Mouse (Mus musculus) liver, embryonic 11.5 days (tissue): Measurements from ENCODE around the gene B3gnt3. TPM values are rescaled to one million over a fixed set of nuclear protein-coding genes. Genes with fewer than 3 reads are reported as not detected.
"Not testable (repeated sequence)": the region's sequence is repeated elsewhere in the genome, so short reads cannot be mapped to it uniquely, and the experiment has no call there.

Experiments
- ATAC-seq: fragments of 200-750 bp; cut with Nextera tagmentation; replicated peaks from 2 replicates; pipeline ENCODE4 v1.8.0; 2017; ENCODE audit warnings: moderate number of reproducible peaks, mild to moderate bottlenecking, moderate TSS enrichment, moderate library complexity; ENCODE audit not compliant: low FRiP score
- DNase-seq: peaks from one replicate; pipeline ENCODE4 v3.0.0-alpha.2; 2017; ENCODE audit warnings: low spot score
- H3K27ac ChIP-seq: fragments of 300-500 bp; sonication (generic); 2 replicates; pipeline ENCODE4 v1.5.1; 2014; ENCODE audit warnings: mild to moderate bottlenecking, low read depth, low read length, control low read depth
- H3K27me3 ChIP-seq: fragments of 300-500 bp; sonication (generic); replicated peaks from 2 replicates; pipeline ENCODE4 v1.6.1; 2014; ENCODE audit warnings: low read length, mixed read lengths; ENCODE audit not compliant: control insufficient read depth, insufficient read depth
- H3K36me3 ChIP-seq: fragments of 300-500 bp; sonication (generic); 2 replicates; pipeline ENCODE4 v1.6.1; 2014; ENCODE audit warnings: mild to moderate bottlenecking, low read length, moderate library complexity, mixed read lengths; ENCODE audit not compliant: control insufficient read depth, insufficient read depth
- H3K4me1 ChIP-seq: fragments of 300-500 bp; sonication (generic); replicated peaks from 2 replicates; pipeline ENCODE4 v1.6.1; 2014; ENCODE audit warnings: low read length, mixed read lengths; ENCODE audit not compliant: control insufficient read depth, insufficient read depth
- H3K4me2 ChIP-seq: fragments of 300-500 bp; sonication (generic); 2 replicates; pipeline ENCODE4 v1.6.1; 2014; ENCODE audit warnings: mild to moderate bottlenecking, control low read depth, moderate library complexity
- H3K4me3 ChIP-seq: fragments of 300-500 bp; sonication (generic); 2 replicates; pipeline ENCODE4 v1.5.1; 2014; ENCODE audit warnings: low read depth, low read length, control low read depth
- H3K9ac ChIP-seq: fragments of 300-500 bp; sonication (generic); 2 replicates; pipeline ENCODE4 v1.6.1; 2014; ENCODE audit warnings: low read depth, low read length, control low read depth
- H3K9me3 ChIP-seq: fragments of 300-500 bp; sonication (generic); 2 replicates; pipeline ENCODE4 v1.6.1; 2016; ENCODE audit warnings: low read length, inconsistent platforms, mixed read lengths; ENCODE audit not compliant: control insufficient read depth
- WGBS: fragments of 180-500 bp; shearing (Covaris S2); extraction: QIAGEN DNeasy Blood & Tissue Kit; methylation state at CpG from one replicate; pipeline ENCODE4 v1.1.7; 2014; 5-methylcytosine and 5-hydroxymethylcytosine counted together
- polyA plus RNA-seq: library from polyadenylated mRNA; unstranded; fragments of >200 nt; fragmentation: Nextera tagmentation; extraction: Ambion mirVana; gene quantifications from 2 replicates; pipeline ENCODE4 v1.2.1, GENCODE M21; 2014

Gene B3gnt3
- polyA plus RNA-seq, result 2.1 and 2.9 TPM in 2 replicates

DNA sequence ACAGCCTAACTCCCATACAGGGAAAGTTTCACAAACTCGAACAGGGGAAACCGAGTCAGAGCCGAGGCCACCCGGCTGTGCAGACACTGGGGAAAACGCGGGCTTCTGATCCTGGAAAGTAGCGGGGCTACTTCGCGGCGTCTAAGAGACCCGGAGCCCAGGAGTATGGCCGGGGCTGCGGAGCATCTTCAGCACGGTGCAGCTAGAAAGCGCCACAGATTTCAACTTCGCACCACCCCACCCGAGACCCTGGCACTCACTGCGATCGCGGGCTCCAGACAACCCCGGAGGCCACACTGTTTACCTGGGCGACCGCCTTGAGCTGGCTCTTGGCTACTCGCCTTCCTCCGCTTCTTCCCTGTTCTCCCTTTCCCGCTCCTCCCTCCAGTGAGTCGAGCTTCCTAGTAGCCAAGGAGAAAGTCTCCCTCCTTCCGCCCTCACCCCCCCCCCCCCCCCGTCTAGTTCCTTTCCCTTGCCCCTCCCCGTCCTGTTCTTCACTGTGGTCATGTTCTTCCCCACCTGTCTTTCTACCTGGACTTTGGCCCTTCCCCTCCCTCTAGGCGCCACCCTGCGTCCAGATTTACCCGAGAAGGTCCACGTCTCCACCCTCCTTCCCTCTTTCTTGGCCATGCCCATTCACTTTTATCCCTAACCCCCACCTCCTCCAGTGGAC, at the start of gene B3gnt3:
B3gnt3 (minus strand) TSS at position 376 of the 673 bp plus-strand sequence.
- Histone ChIP-seq H3K4me2 (peak within 1 kb of the TSS; percentile 61), H3K36me3 (no peaks in the 10 kb centered on the region), H3K27ac (peak within 1 kb of the TSS; percentile 52; the same call in 1 of the 2 replicates), H3K27me3 (peaks cover 61% of the 10 kb centered on the region), H3K4me3 (peak within 1 kb of the TSS; percentile 29), H3K4me1 (peaks cover 20% of the 10 kb centered on the region), H3K9ac (peak within 1 kb of the TSS; percentile 50; the same call in 1 of the 2 replicates), H3K9me3 (no peaks in the 10 kb centered on the region)
- ATAC-seq (no peak), DNase-seq (no peak)
- 13% methylated on average over 32 of the region's 34 CpGs for WGBS

DNA sequence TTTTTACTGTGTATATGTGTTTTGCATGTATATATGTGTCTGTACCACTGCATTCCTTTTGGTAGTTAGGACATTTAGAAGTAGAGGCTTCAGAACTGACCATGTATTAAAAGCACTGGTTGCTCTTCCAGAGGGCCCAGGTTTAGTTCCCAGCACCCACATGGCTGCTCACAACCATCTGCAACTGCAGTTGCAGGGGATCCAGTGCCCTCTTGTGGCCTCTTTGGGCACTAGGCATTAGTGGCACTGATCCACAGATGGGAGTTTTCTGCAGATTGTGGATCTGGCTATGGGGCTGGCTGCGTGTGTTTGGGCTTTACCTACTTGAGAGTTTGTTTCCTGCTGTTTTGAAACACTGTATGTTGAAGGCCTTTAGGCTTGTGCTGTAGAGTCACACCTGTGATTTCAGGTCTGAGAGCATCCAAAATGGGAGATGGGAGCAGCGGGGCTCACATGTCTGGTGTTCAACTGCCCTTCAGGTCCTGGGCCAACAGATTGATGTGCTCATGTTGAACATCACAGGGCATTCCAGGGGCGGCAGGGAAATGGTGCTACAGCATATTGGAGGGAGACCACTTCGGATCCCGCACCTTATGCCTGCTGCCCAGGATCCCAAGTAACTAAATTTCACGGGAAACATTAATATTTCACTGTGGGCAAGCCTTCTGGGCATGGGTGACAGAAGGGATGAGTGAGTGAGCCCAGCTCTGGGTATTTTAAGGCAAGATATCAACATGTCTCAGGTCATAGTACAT, 47.9 kb upstream of the B3gnt3 start:
- not testable (repeated sequence) for H3K9me3 ChIP-seq, ATAC-seq, H3K36me3 ChIP-seq, H3K4me1 ChIP-seq, H3K4me3 ChIP-seq, H3K27me3 ChIP-seq, H3K9ac ChIP-seq, H3K4me2 ChIP-seq, H3K27ac ChIP-seq
- peak; percentile 22 for DNase-seq
- 80% methylated on average over 6 of the region's 6 CpGs for WGBS

- H3K4me1 ChIP-seq, H3K4me3 ChIP-seq, H3K27me3 ChIP-seq, H3K9me3 ChIP-seq, H3K36me3 ChIP-seq, H3K27ac ChIP-seq, H3K4me2 ChIP-seq, H3K9ac ChIP-seq, ATAC-seq: not testable (repeated sequence)
- DNase-seq, result peak; percentile 24
Observed at GRCm38 (mm10) chr8:71747082-71747481, 45.5 kb upstream of the B3gnt3 start.

DNA sequence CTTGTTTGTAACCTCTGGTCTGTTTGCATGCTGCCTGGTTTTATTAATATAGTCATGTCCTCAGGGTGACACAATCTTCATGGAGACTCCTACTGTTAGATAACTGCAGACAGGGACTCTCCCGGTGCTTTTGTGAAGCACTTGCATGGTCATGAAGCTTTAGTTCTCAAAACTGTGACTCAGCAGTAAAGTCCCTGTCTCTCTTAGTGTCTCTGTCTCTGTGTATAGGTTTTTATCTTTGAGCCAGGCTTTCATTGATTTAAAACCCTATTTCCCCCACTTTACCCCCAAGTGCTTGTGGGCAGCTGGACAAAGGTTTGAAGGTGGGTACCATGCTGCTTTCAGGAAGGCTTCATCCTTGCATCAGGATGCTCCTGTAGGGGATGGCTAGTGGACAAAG, 43.7 kb upstream of the B3gnt3 start:
- 73% methylated on average over 1 of the region's 1 CpGs for WGBS
- no peak overlapping the region for H3K9ac ChIP-seq
- no peak overlapping the region for H3K27ac ChIP-seq
- H3K4me3 ChIP-seq, result no peak overlapping the region
- DNase-seq, result peak; percentile 17
- H3K4me1 ChIP-seq, result peaks cover 3% of the 10 kb centered on the region; the same call in 1 of the 2 replicates
- H3K27me3 ChIP-seq, result no peaks in the 10 kb centered on the region
- no peak for ATAC-seq
- no peak overlapping the region for H3K4me2 ChIP-seq
- no peaks in the 10 kb centered on the region for H3K9me3 ChIP-seq
- H3K36me3 ChIP-seq, result no peaks in the 10 kb centered on the region

GRCm38 (mm10) chr8:71742783-71743182, 41.2 kb upstream of the B3gnt3 start:
- Histone ChIP-seq H3K4me2 (no peak overlapping the region), H3K36me3 (no peaks in the 10 kb centered on the region), H3K4me3 (no peak overlapping the region), H3K9ac (no peak overlapping the region), H3K27me3 (no peaks in the 10 kb centered on the region), H3K27ac (no peak overlapping the region), H3K9me3 (no peaks in the 10 kb centered on the region), H3K4me1 (peaks cover 3% of the 10 kb centered on the region; the same call in 1 of the 2 replicates)
- DNase-seq (no peak), ATAC-seq (no peak)
- WGBS, result 64% methylated on average over 2 of the region's 2 CpGs

- Histone ChIP-seq H3K4me3 (no peak overlapping the region), H3K4me2 (peak overlapping the region; percentile 55), H3K27ac (no peak overlapping the region), H3K9me3 (no peaks in the 10 kb centered on the region), H3K27me3 (no peaks in the 10 kb centered on the region), H3K9ac (no peak overlapping the region), H3K4me1 (peaks cover 3% of the 10 kb centered on the region; the same call in 1 of the 2 replicates), H3K36me3 (no peaks in the 10 kb centered on the region)
- DNase-seq, result no peak
- WGBS, result 8% methylated on average over 19 of the region's 19 CpGs
- ATAC-seq, result no peak; the same call in 1 of the 2 replicates
Observed at GRCm38 (mm10) chr8:71741687-71742114, 40.1 kb upstream of the B3gnt3 start.

DNA sequence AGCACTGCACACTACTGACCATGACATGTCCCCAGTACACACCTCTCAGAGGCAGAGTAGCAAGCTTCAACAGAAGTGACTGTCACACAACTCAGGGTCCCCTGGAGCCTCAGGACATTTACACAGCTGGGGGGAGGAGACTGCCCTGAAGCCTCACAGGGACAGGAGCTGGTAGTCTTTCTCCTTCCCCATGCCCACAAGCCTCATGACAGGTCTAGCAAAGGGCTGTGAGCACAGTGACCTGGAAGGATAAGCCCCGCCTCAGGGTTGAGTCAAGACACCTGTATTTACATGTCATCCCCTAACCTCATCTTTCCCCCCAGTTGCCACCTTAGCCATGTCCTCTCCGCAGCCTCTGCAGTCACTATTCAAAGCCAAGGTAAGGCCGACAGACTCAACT, 39.6 kb upstream of the B3gnt3 start:
- Histone ChIP-seq H3K4me1 (peaks cover 3% of the 10 kb centered on the region; the same call in 1 of the 2 replicates), H3K27ac (no peak overlapping the region), H3K9ac (no peak overlapping the region), H3K4me2 (peak overlapping the region; percentile 55), H3K9me3 (no peaks in the 10 kb centered on the region), H3K36me3 (no peaks in the 10 kb centered on the region), H3K4me3 (no peak overlapping the region), H3K27me3 (no peaks in the 10 kb centered on the region)
- no peak for DNase-seq
- no peak for ATAC-seq
- 41% methylated on average over 3 of the region's 3 CpGs for WGBS

- not testable (repeated sequence) for ATAC-seq, H3K4me3 ChIP-seq, H3K4me1 ChIP-seq, H3K27me3 ChIP-seq, DNase-seq, H3K9me3 ChIP-seq, H3K9ac ChIP-seq, H3K27ac ChIP-seq, H3K4me2 ChIP-seq, H3K36me3 ChIP-seq
Observed at GRCm38 (mm10) chr8:71738316-71738715, 36.7 kb upstream of the B3gnt3 start.
